Mouse (Mus musculus): ENCODE measurements around the gene Gp1bb. TPM values are rescaled to one million over a fixed set of nuclear protein-coding genes. Genes with fewer than 3 reads are reported as not detected.

Gene Gp1bb
- total RNA-seq, 4 experiments from 2014 or later: 0.63 to 1.4 TPM; not detected in 2

- no peak for DNase-seq (ENCODE audit: low spot score in 2 of 2)
Observed at GRCm38 (mm10) chr16:18605705-18606104, 16.5 kb downstream of the Gp1bb start.

GRCm38 (mm10) chr16:18604267-18604701, 17.9 kb downstream of the Gp1bb start:
- DNase-seq (ENCODE audit: low spot score in 2 of 2): no peak

GRCm38 (mm10) chr16:18601447-18601846, 20.8 kb downstream of the Gp1bb start:
- DNase-seq (ENCODE audit: low spot score in 2 of 2): no peak

GRCm38 (mm10) chr16:18598006-18598405, 24.2 kb downstream of the Gp1bb start:
- DNase-seq (ENCODE audit: low spot score in 2 of 2): no peak

GRCm38 (mm10) chr16:18596255-18596654, 25.9 kb downstream of the Gp1bb start:
- DNase-seq (ENCODE audit: low spot score in 2 of 2): no peak

- no peak for DNase-seq (ENCODE audit: low spot score in 2 of 2)
Observed at GRCm38 (mm10) chr16:18593930-18594329, 28.3 kb downstream of the Gp1bb start.

GRCm38 (mm10) chr16:18591047-18592018, 30.9 kb downstream of the Gp1bb start:
- DNase-seq (ENCODE audit: low spot score in 2 of 2): no peak

GRCm38 (mm10) chr16:18589804-18590790, 32.1 kb downstream of the Gp1bb start, which contains the start of gene Tbx1:
Gene Tbx1, minus strand, starts transcription at chr16:18590671.
- DNase-seq (ENCODE audit: low spot score in 2 of 2): no peak

- no peak for DNase-seq (ENCODE audit: low spot score in 2 of 2)
Observed at GRCm38 (mm10) chr16:18589080-18589621, 33.1 kb downstream of the Gp1bb start.

GRCm38 (mm10) chr16:18588738-18589055, 33.5 kb downstream of the Gp1bb start:
- no peak for DNase-seq (ENCODE audit: low spot score in 2 of 2)

GRCm38 (mm10) chr16:18587847-18588737, 34.1 kb downstream of the Gp1bb start:
- no peak for DNase-seq (ENCODE audit: low spot score in 2 of 2)

GRCm38 (mm10) chr16:18586906-18587546, 35.2 kb downstream of the Gp1bb start:
- no peak for DNase-seq (ENCODE audit: low spot score in 2 of 2)

- no peak for DNase-seq (ENCODE audit: low spot score in 2 of 2)
Observed at GRCm38 (mm10) chr16:18586076-18586905, 35.9 kb downstream of the Gp1bb start.

GRCm38 (mm10) chr16:18585676-18586075, 36.5 kb downstream of the Gp1bb start:
- DNase-seq (ENCODE audit: low spot score in 2 of 2): no peak

GRCm38 (mm10) chr16:18584901-18585510, 37.2 kb downstream of the Gp1bb start:
- no peak for DNase-seq (ENCODE audit: low spot score in 2 of 2)

GRCm38 (mm10) chr16:18583673-18584357, 38.4 kb downstream of the Gp1bb start:
- no peak for DNase-seq (ENCODE audit: low spot score in 2 of 2)

- DNase-seq (ENCODE audit: low spot score in 2 of 2): no peak
Observed at GRCm38 (mm10) chr16:18583169-18583568, 39.0 kb downstream of the Gp1bb start.

Measured in layer of hippocampus, adult 8-10 months (tissue).